Mouse (Mus musculus) neural tube, embryonic 12.5 days (tissue): ENCODE measurements at regions not wholly inside any gene's neighbourhood (a gene's known extent, or its start where the extent isn't known, plus 50 kb on each side); places are given as distances from the start of the nearest gene placed in this dataset.

Source experiments
- ATAC-seq: fragments of 200-750 bp; cut with Nextera tagmentation; 2 replicates; pipeline ENCODE4 v1.8.0; 2017; ENCODE audit warnings: low read depth, mild to moderate bottlenecking, moderate TSS enrichment, moderate library complexity; ENCODE audit not compliant: low FRiP score
- H3K27ac ChIP-seq: fragments of 300-500 bp; sonication (generic); 2 replicates; pipeline ENCODE4 v1.5.1; 2016
- H3K27me3 ChIP-seq: fragments of 300-500 bp; sonication (generic); replicated peaks from 2 replicates; pipeline ENCODE4 v1.6.1; 2016; ENCODE audit warnings: mild to moderate bottlenecking
- H3K36me3 ChIP-seq: fragments of 300-500 bp; sonication (generic); 2 replicates; pipeline ENCODE4 v1.6.1; 2016; ENCODE audit warnings: mild to moderate bottlenecking
- H3K4me1 ChIP-seq: fragments of 300-500 bp; sonication (generic); 2 replicates; pipeline ENCODE4 v1.6.1; 2016
- H3K4me2 ChIP-seq: fragments of 300-500 bp; sonication (generic); replicated peaks from 2 replicates; pipeline ENCODE4 v1.6.1; 2016; ENCODE audit warnings: mild to moderate bottlenecking
- H3K4me3 ChIP-seq: fragments of 300-500 bp; sonication (generic); 2 replicates; pipeline ENCODE4 v1.5.1; 2016
- H3K9ac ChIP-seq: fragments of 300-500 bp; sonication (generic); 2 replicates; pipeline ENCODE4 v1.6.1; 2016; ENCODE audit warnings: mild to moderate bottlenecking
- H3K9me3 ChIP-seq: fragments of 300-500 bp; sonication (generic); 2 replicates; pipeline ENCODE4 v1.6.1; 2016; ENCODE audit warnings: mild to moderate bottlenecking
- WGBS: fragments of 180-500 bp; shearing (Covaris S2); methylation state at CpG from one replicate; pipeline ENCODE4 v1.1.7; 2016; 5-methylcytosine and 5-hydroxymethylcytosine counted together

DNA sequence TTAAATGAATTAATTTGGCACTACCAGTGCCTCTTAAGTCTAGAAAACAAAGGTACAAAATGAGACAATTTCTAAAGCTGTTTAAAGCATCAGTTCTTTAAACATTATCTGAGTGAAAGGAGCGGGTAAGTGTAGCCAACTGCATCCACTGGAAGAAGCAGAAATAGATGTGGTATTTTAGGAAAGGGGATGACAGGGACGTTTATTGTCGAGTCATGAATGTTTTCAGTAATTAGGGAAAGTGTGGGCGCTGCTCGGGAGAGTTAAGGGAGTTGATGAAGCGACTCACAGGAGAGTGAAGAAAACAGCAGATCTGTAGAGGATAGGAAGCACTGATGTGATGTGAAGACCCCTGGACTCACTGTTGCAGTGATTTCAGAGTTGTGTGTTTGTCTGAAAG is 68.1 kb upstream of the Ufm1 start:
- no peaks in the 10 kb centered on the region for H3K4me1 ChIP-seq
- no peak overlapping the region for H3K4me2 ChIP-seq
- no peaks in the 10 kb centered on the region for H3K9me3 ChIP-seq
- H3K36me3 ChIP-seq = no peaks in the 10 kb centered on the region
- no peak overlapping the region for H3K4me3 ChIP-seq
- H3K27me3 ChIP-seq = no peaks in the 10 kb centered on the region
- H3K27ac ChIP-seq = no peak overlapping the region
- ATAC-seq = no peak
- 84% methylated on average over 6 of the region's 6 CpGs for WGBS
- no peak overlapping the region for H3K9ac ChIP-seq

DNA sequence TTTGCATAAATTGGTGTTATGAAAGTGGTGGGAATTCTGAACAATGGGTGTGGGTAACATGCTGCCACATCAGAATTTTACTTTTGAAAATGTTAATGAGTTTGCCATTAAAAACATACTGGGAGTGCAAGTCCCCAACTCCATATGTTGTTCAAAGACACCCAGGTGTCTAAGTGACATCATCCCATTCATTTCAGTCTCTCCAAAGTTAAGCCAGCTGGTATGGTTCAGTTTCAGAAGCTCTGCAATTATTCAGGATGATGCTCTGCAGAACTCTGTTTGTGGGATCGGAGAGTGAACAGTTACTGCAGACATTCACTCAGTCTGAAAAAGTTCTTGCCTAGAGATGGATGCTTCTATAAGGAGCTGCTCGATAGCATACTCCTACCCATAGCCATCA is 56.3 kb upstream of the Ufm1 start:
- no peak overlapping the region for H3K9ac ChIP-seq
- H3K27ac ChIP-seq = no peak overlapping the region
- no peaks in the 10 kb centered on the region for H3K4me1 ChIP-seq
- ATAC-seq = no peak
- no peak overlapping the region for H3K4me3 ChIP-seq
- no peaks in the 10 kb centered on the region for H3K36me3 ChIP-seq
- no peak overlapping the region for H3K4me2 ChIP-seq
- H3K9me3 ChIP-seq = no peaks in the 10 kb centered on the region
- H3K27me3 ChIP-seq = no peaks in the 10 kb centered on the region
- WGBS = 97% methylated on average over 2 of the region's 2 CpGs

DNA sequence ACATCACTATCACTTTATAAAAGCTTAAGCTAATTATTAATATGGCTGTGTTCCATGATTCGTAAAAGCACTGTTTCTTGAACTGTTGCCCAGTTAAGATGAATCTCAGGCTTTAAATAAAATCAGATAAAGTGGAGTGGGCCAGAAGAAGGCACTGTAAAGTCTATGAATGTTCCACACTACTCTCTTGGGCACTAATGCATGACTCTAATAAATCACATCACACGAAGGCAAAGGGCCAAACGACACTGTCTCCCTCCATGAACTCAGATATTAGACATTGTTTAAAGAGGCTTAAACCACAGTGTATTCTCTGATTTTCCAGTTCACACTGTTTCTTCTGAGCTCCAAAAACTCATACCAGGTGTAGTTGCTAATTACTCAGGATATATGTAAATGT is 55.9 kb upstream of the Ufm1 start:
- Histone ChIP-seq H3K9ac (no peak overlapping the region), H3K27me3 (no peaks in the 10 kb centered on the region), H3K27ac (no peak overlapping the region), H3K4me3 (no peak overlapping the region), H3K9me3 (no peaks in the 10 kb centered on the region), H3K4me1 (no peaks in the 10 kb centered on the region), H3K4me2 (no peak overlapping the region), H3K36me3 (no peaks in the 10 kb centered on the region)
- no peak for ATAC-seq
- 75% methylated on average over 3 of the region's 3 CpGs for WGBS

DNA sequence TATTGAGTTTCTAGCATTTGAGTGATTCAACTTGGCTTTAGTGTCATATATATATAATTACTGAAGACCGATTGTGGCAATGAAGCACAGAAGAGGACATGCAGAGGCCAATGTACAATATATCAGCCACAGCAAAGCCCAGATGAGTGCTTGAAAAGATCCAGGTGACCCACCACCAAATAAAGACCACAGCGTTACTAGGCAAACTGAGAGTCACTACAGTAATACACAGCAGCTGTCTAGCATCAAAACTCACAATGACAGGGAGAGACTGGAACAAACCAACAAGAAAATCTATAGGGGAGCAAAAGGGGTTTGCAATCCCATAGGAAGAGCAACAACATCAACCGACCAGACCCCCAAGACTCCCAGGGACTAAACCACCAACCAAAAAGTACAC is 54.3 kb upstream of the Ufm1 start:
- Histone ChIP-seq H3K27me3 (no peaks in the 10 kb centered on the region), H3K4me1 (no peaks in the 10 kb centered on the region), H3K27ac (no peak overlapping the region), H3K36me3 (no peaks in the 10 kb centered on the region), H3K9me3 (no peaks in the 10 kb centered on the region), H3K4me3 (no peak overlapping the region), H3K4me2 (no peak overlapping the region), H3K9ac (no peak overlapping the region)
- WGBS = 96% methylated on average over 3 of the region's 3 CpGs
- no peak for ATAC-seq

DNA sequence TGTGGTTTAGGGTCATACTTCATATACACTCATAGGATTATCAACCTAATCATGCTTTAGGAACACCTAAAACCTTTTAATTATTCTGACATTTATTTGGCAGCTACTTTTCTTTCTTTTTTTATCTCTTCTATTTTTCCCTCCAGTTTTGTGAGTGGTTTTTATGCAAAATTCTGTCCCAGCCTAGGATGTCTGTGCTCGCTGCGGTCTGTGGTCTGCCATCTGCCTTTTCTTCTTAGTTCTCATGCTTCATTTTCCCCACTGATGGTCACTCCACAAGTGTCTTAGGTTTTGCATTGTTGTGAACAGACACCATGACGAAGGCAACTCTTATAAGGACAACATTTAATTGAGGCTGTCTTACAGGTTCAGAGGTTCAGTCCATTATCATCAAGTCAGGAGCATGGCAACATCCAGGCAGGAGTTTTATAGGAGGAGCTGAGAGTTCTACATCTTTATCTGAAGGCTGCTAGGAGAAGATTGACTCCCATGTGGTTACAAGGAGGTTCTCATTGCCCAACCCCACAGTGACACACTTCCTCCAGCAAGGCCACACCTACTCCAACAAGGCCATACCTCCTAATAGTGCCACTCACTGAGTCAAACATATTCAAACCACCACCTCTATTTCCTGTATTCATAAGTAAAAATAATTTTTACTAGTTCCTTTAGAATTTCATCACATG is 50.5 kb upstream of the Ufm1 start:
- WGBS = 88% methylated on average over 3 of the region's 3 CpGs
- Histone ChIP-seq H3K27me3 (no peaks in the 10 kb centered on the region), H3K9me3 (no peaks in the 10 kb centered on the region), H3K4me3 (no peak overlapping the region), H3K9ac (no peak overlapping the region), H3K4me2 (no peak overlapping the region), H3K27ac (no peak overlapping the region), H3K36me3 (no peaks in the 10 kb centered on the region), H3K4me1 (no peaks in the 10 kb centered on the region)
- no peak for ATAC-seq
